Mouse (Mus musculus) heart, postnatal 0 days (tissue): ENCODE data around the gene Cacna1c. TPM values are rescaled to one million over a fixed set of nuclear protein-coding genes. Genes with fewer than 3 reads are reported as not detected.

Experiments
- ATAC-seq: fragments of 200-750 bp; cut with Nextera tagmentation; 2 replicates; pipeline ENCODE4 v1.8.0; 2017; ENCODE audit warnings: low read depth, moderate number of reproducible peaks, moderate library complexity; ENCODE audit not compliant: insufficient read depth
- DNase-seq: peaks from one replicate; pipeline ENCODE4 v3.0.0-alpha.2; 2016; ENCODE audit warnings: low spot score
- H3K27ac ChIP-seq: fragments of 300-500 bp; sonication (generic); 2 replicates; pipeline ENCODE4 v1.5.1; 2014; ENCODE audit warnings: low read depth, mild to moderate bottlenecking
- H3K27me3 ChIP-seq: fragments of 300-500 bp; sonication (generic); 2 replicates; pipeline ENCODE4 v1.6.1; 2014; ENCODE audit warnings: low read length, mixed read lengths; ENCODE audit not compliant: control insufficient read depth, insufficient read depth
- H3K36me3 ChIP-seq: fragments of 300-500 bp; sonication (generic); replicated peaks from 2 replicates; pipeline ENCODE4 v1.6.1; 2014; ENCODE audit warnings: low read length, mixed read lengths; ENCODE audit not compliant: control insufficient read depth, insufficient read depth
- H3K4me1 ChIP-seq: fragments of 300-500 bp; sonication (generic); 2 replicates; pipeline ENCODE4 v1.6.1; 2014; ENCODE audit warnings: antibody characterized with exemption; ENCODE audit not compliant: control insufficient read depth, insufficient read depth
- H3K4me2 ChIP-seq: fragments of 300-500 bp; sonication (generic); 2 replicates; pipeline ENCODE4 v1.6.1; 2014; ENCODE audit warnings: low read depth, mild to moderate bottlenecking, low read length, moderate library complexity
- H3K4me3 ChIP-seq: fragments of 300-500 bp; sonication (generic); 2 replicates; pipeline ENCODE4 v1.5.1; 2014; ENCODE audit warnings: low read depth, low read length
- H3K9ac ChIP-seq: fragments of 300-500 bp; sonication (generic); replicated peaks from 2 replicates; pipeline ENCODE4 v1.6.1; 2014; ENCODE audit warnings: low read depth, low read length, mixed read lengths
- H3K9me3 ChIP-seq: fragments of 300-500 bp; sonication (generic); replicated peaks from 2 replicates; pipeline ENCODE4 v1.6.1; 2016; ENCODE audit warnings: low read length; ENCODE audit not compliant: control insufficient read depth
- CTCF ChIP-seq: IDR thresholded peaks from 2 replicates; pipeline ENCODE4 v1.5.1; 2016; ENCODE audit warnings: antibody characterized with exemption, control low read depth, low read depth
- EP300 ChIP-seq: IDR thresholded peaks from 2 replicates; pipeline ENCODE4 v1.6.1; 2016; ENCODE audit warnings: antibody characterized with exemption, low read depth
- WGBS: fragments of 180-500 bp; shearing (Covaris S2); extraction: QIAGEN DNeasy Blood & Tissue Kit; methylation state at CpG from one replicate; pipeline ENCODE4 v1.1.7; 2014; 5-methylcytosine and 5-hydroxymethylcytosine counted together
- polyA plus RNA-seq: library from polyadenylated mRNA; unstranded; fragments of >200 nt; fragmentation: Nextera tagmentation; extraction: Ambion mirVana; gene quantifications from 2 replicates; pipeline ENCODE4 v1.2.1, GENCODE M21; 2015
- total RNA-seq: library from RNA; depleted of rRNA; stranded (reverse); fragments of >200 nt; gene quantifications from 2 replicates; pipeline ENCODE4 v1.2.3, GENCODE M21; 2014; ENCODE audit warnings: low replicate concordance

The Cacna1c gene
- total and polyA plus RNA-seq, 2 experiments from 2014 or later, result 51.3 to 159 TPM

- Histone ChIP-seq H3K4me1 (peaks cover 5% of the 10 kb centered on the region; the same call in 1 of the 2 replicates), H3K9ac (no peak overlapping the region), H3K27me3 (no peaks in the 10 kb centered on the region), H3K4me2 (no peak overlapping the region), H3K4me3 (no peak overlapping the region), H3K36me3 (peaks cover 57% of the 10 kb centered on the region), H3K9me3 (no peaks in the 10 kb centered on the region), H3K27ac (no peak overlapping the region)
- DNase-seq, result no peak
- ATAC-seq, result no peak
- TF ChIP-seq EP300 (no peak), CTCF (no peak)
- 90% methylated on average over 6 of the region's 6 CpGs for whole genome bisulfite sequencing
Measured at GRCm38 (mm10) chr6:118724388-118724787, 471.8 kb downstream of the Cacna1c start.

DNA sequence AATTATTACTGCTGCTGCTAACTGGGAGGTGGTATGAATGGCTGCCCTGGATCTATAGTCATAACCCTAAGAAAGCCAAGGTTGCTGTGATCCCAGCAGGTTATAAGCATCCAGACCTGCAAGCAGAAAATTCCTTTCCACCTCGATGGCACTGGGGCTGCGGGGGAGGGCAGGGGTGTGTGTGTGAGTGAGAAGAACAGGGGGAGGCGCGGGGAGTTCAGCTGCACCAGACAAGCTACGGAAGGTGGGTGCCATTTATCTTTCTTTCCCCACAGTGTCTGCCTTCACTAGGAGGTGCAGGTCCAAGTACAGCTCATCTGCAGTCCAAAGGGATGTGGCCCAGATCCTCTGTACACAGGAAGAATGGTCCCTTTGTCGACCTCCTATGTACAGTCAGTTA is 473.9 kb downstream of the Cacna1c start:
- no peaks in the 10 kb centered on the region for H3K9me3 ChIP-seq
- H3K36me3 ChIP-seq, result peaks cover 41% of the 10 kb centered on the region
- ATAC-seq (no peak), DNase-seq (no peak)
- peaks cover 15% of the 10 kb centered on the region for H3K4me1 ChIP-seq
- no peaks in the 10 kb centered on the region for H3K27me3 ChIP-seq
- H3K4me3 ChIP-seq, result no peak overlapping the region
- H3K27ac ChIP-seq, result no peak overlapping the region
- WGBS, result 68% methylated on average over 6 of the region's 6 CpGs
- TF ChIP-seq EP300, result no peak
- TF ChIP-seq CTCF, result no peak
- H3K4me2 ChIP-seq, result no peak overlapping the region
- H3K9ac ChIP-seq, result no peak overlapping the region

DNA sequence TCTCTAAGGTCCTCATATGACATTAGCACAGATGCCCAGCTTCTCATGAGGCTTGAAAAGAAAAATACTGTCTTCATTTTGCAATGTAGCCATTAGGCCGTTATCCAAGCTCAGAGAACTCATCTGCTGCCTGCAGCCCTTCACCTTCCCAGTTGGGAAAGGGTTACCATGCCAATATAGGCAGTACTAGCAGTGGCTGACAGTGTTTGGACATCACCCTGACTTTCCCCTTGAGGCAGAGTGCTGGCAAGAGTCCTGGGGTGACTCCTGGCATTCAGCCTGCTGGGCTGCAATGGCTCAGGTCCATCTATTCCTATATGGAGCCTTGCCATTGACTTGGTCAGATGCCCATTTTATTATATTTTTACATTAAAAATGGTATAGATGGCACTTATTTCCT is 476.7 kb downstream of the Cacna1c start:
- no peak for ATAC-seq

DNA sequence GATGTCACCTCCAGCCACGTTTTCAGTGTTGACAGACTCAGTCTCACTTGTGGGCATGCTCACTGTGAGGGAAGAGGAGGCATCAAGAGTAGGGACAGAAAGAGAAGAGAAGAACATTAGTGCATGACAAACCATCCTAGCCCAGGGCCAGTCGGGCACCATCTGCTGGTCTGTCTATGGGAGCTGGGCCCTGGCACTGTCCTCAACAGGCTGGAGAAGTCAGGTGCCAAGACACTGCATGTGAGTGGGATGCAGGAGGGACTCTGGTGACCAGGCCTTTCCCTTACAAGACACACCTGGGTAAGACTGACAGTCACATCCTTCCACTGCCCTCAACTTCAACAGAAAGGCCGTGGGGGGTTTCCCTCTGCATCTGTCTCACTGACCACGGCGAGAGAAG is 482.9 kb downstream of the Cacna1c start:
- H3K9ac ChIP-seq, result no peak overlapping the region
- no peak for ATAC-seq
- H3K27me3 ChIP-seq, result no peaks in the 10 kb centered on the region
- WGBS, result 91% methylated on average over 5 of the region's 5 CpGs
- no peaks in the 10 kb centered on the region for H3K9me3 ChIP-seq
- H3K4me1 ChIP-seq, result peaks cover 7% of the 10 kb centered on the region
- no peak for TF ChIP-seq EP300
- no peak for TF ChIP-seq CTCF
- no peak overlapping the region for H3K4me2 ChIP-seq
- H3K4me3 ChIP-seq, result no peak overlapping the region
- no peak for DNase-seq
- H3K36me3 ChIP-seq, result peaks cover 28% of the 10 kb centered on the region
- no peak overlapping the region for H3K27ac ChIP-seq

More for the DNA sequence above, 476.7 kb downstream of the Cacna1c start:
- Histone ChIP-seq H3K4me3 (no peak overlapping the region), H3K27ac (0 out of 2 replicates have a peak overlapping the region, but pooled peaks have one; percentile 4), H3K9ac (no peak overlapping the region), H3K36me3 (peaks cover 28% of the 10 kb centered on the region), H3K9me3 (no peaks in the 10 kb centered on the region), H3K4me2 (no peak overlapping the region), H3K4me1 (peaks cover 17% of the 10 kb centered on the region), H3K27me3 (no peaks in the 10 kb centered on the region)
- TF ChIP-seq CTCF (no peak), EP300 (no peak)
- 67% methylated on average over 1 of the region's 1 CpGs for WGBS
- no peak for DNase-seq

DNA sequence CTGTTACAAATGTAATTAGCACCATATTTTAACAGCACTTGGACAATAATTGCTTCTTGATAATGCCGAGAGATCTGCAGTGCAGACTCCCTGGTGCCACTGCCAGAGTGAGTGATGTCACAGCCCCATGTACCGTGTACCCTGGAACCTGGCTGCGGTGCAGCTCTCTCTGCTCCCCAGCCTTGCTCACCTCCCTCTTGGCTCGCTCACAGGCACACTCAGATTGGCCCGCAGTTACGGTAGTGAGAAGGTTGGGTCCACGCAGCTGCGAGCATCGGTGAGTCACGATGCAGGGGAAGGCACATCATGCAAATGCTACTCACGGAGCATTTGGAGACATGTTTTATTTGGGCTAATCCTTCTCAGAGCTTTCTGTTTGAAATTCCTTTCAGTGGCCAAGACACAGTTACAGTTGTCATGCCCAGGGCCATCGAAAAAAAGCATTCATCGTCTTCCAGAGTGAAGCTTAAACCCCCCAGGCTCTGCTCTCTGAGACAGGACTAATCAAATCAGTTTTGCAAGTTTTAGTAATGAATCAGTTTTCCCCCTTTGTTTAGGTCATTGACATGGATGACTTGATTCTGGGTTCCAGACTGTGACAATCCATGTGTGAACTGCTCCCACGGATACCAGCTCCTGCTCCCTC is 484.4 kb downstream of the Cacna1c start:
- Histone ChIP-seq H3K9ac (no peak overlapping the region), H3K4me3 (no peak overlapping the region), H3K27me3 (no peaks in the 10 kb centered on the region), H3K9me3 (no peaks in the 10 kb centered on the region), H3K27ac (no peak overlapping the region), H3K4me1 (no peaks in the 10 kb centered on the region), H3K36me3 (peaks cover 28% of the 10 kb centered on the region), H3K4me2 (no peak overlapping the region)
- ATAC-seq (no peak), DNase-seq (no peak)
- TF ChIP-seq EP300, result no peak
- no peak for TF ChIP-seq CTCF
- WGBS, result 84% methylated on average over 14 of the region's 14 CpGs

DNA sequence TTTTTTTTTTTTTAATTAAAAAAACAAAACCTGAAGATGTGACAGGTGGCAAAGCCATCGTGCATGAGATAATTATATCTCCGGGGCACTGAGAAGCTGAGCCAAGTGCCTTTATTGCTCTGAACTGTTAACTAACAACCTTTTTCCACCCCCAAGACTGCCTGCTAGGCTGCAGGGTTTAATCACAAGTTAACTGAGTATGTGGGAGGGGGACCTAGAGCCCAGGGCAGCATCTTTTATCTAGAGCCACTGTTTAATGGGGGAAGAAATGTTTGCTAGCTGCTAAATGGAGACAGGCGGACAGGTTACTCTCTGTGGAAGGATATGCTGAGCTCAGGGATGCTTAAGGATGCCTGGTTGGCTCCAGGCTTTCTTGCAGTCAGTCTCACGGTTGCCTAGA is 489.2 kb downstream of the Cacna1c start:
- Histone ChIP-seq H3K36me3 (peaks cover 43% of the 10 kb centered on the region), H3K27ac (no peak overlapping the region), H3K27me3 (no peaks in the 10 kb centered on the region), H3K4me2 (no peak overlapping the region), H3K4me1 (no peaks in the 10 kb centered on the region), H3K9me3 (no peaks in the 10 kb centered on the region), H3K4me3 (no peak overlapping the region), H3K9ac (no peak overlapping the region)
- no peak for TF ChIP-seq EP300
- no peak for TF ChIP-seq CTCF
- WGBS, result 74% methylated on average over 4 of the region's 4 CpGs
- no peak for ATAC-seq
- no peak for DNase-seq
